Mouse (Mus musculus): Measurements from ENCODE around the gene Icam2. TPM values are rescaled to one million over a fixed set of nuclear protein-coding genes. Genes with fewer than 3 reads are reported as not detected.

The Icam2 gene
- total and polyA plus RNA-seq, 3 experiments: 49.6 to 82.7 TPM; not detected in 1

- H3K9ac ChIP-seq (ENCODE audit: control insufficient read depth, low read depth, low read length, poor library complexity, severe bottlenecking): no peak overlapping the region
- TF ChIP-seq POLR2A (IDR thresholded peaks at IDR 0.05; ENCODE audit: control insufficient read depth in 1 of 2, insufficient read depth in 1 of 2, low read depth in 1 of 2, low read length in 2 of 2, poor library complexity in 1 of 2): no peak
- TF ChIP-seq ETS1 (IDR thresholded peaks at IDR 0.05; ENCODE audit: low read depth, low read length): no peak
- no peak for TF ChIP-seq ZC3H11A (IDR thresholded peaks at IDR 0.05; ENCODE audit: low read depth, low read length)
- no peak for TF ChIP-seq CHD1 (IDR thresholded peaks at IDR 0.05; ENCODE audit: low read depth, low read length)
- no peak for TF ChIP-seq GATA1 (IDR thresholded peaks at IDR 0.05; ENCODE audit: low read depth, low read length)
- TF ChIP-seq MYB (IDR thresholded peaks at IDR 0.05; ENCODE audit: low read depth, low read length): no peak
- TF ChIP-seq TCF12 (IDR thresholded peaks at IDR 0.05; ENCODE audit: low read depth, low read length): no peak
- TF ChIP-seq EP300 (IDR thresholded peaks at IDR 0.05; ENCODE audit: low read depth in 1 of 2, low read length in 2 of 2): no peak
- no peak for TF ChIP-seq E2F4 (IDR thresholded peaks at IDR 0.05; ENCODE audit: borderline replicate concordance, low read depth, low read length)
- TF ChIP-seq NRF1 (IDR thresholded peaks at IDR 0.05; ENCODE audit: insufficient read depth, low read depth, low read length, poor library complexity, severe bottlenecking): no peak
- TF ChIP-seq ZNF384 (IDR thresholded peaks at IDR 0.05; ENCODE audit: low read depth, low read length): no peak
- no peak for TF ChIP-seq MXI1 (IDR thresholded peaks at IDR 0.05; ENCODE audit: low read depth, low read length)
- TF ChIP-seq MEF2A (IDR thresholded peaks at IDR 0.05; ENCODE audit: extremely low read depth, insufficient replicate concordance, low read depth, low read length, poor library complexity, severe bottlenecking): no peak
- no peak for TF ChIP-seq GABPA (IDR thresholded peaks at IDR 0.05; ENCODE audit: low read depth, low read length)
- no peak for TF ChIP-seq NELFE (IDR thresholded peaks at IDR 0.05; ENCODE audit: low read depth, low read length)
- TF ChIP-seq ZKSCAN1 (IDR thresholded peaks at IDR 0.05; ENCODE audit: low read depth, low read length): no peak
- TF ChIP-seq MYC (IDR thresholded peaks at IDR 0.05; ENCODE audit: low read depth, low read length): no peak
- TF ChIP-seq MAX (IDR thresholded peaks at IDR 0.05; ENCODE audit: low read length): no peak
- H3K4me3 ChIP-seq (ENCODE audit: control insufficient read depth in 1 of 2, insufficient read depth in 1 of 2, low read depth in 2 of 2, low read length in 2 of 2): no peak overlapping the region
- no peak overlapping the region for H3K27ac ChIP-seq (ENCODE audit: control insufficient read depth, low read depth, low read length)
- no peaks in the 10 kb centered on the region for H3K27me3 ChIP-seq (ENCODE audit: control insufficient read depth in 1 of 2, insufficient read depth in 2 of 2, low read length in 2 of 2)
- H3K9me3 ChIP-seq (replicated peaks; ENCODE audit: insufficient read depth, low read length): no peaks in the 10 kb centered on the region
- DNase-seq (ENCODE audit: low read depth, low spot score): no peak
- no peaks in the 10 kb centered on the region for H3K79me2 ChIP-seq (ENCODE audit: control insufficient read depth, insufficient read depth, low read length, poor library complexity)
- H3K36me3 ChIP-seq (ENCODE audit: control insufficient read depth in 1 of 2, insufficient read depth in 2 of 2, low read length in 2 of 2): peaks cover 5 to 14% of the 10 kb centered on the region in 2 experiments
- peaks cover 4 to 10% of the 10 kb centered on the region in 2 experiments for H3K4me1 ChIP-seq (ENCODE audit: control insufficient read depth in 1 of 2, insufficient read depth in 2 of 2, low read length in 2 of 2)
Observed at GRCm38 (mm10) chr11:106410507-106410906, 22.6 kb upstream of the Icam2 start.

DNA sequence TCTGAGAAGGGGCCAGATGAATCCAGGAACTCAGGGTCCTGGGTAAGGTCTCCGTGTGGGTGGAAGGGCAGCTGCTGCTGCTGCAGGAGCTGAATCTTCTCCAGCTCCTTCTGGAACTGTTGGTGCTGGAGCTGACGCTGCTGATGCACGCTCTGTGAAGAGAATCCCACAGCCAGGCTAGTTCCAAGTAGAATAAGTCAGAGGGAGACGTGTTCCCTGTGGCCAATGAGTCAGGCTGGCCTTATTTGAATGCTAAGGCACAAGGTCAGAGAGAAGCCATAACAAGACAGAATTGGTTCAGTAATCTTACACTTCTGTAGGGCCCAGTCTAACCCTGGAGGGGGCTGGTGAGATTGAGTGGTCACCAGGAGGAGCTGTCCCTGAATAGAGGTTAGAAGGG, 22.1 kb upstream of the Icam2 start:
- Histone ChIP-seq H3K79me2 (ENCODE audit: control insufficient read depth, insufficient read depth, low read length, poor library complexity) (no peaks in the 10 kb centered on the region), H3K4me3 (ENCODE audit: control insufficient read depth in 1 of 2, insufficient read depth in 1 of 2, low read depth in 2 of 2, low read length in 2 of 2) (no peak overlapping the region), H3K9me3 (replicated peaks; ENCODE audit: insufficient read depth, low read length) (no peaks in the 10 kb centered on the region), H3K27me3 (ENCODE audit: control insufficient read depth in 1 of 2, insufficient read depth in 2 of 2, low read length in 2 of 2) (no peaks in the 10 kb centered on the region), H3K27ac (ENCODE audit: control insufficient read depth, low read depth, low read length) (no peak overlapping the region), H3K4me1 (ENCODE audit: control insufficient read depth in 1 of 2, insufficient read depth in 2 of 2, low read length in 2 of 2) (peaks cover 4 to 10% of the 10 kb centered on the region in 2 experiments), H3K9ac (ENCODE audit: control insufficient read depth, low read depth, low read length, poor library complexity, severe bottlenecking) (no peak overlapping the region), H3K36me3 (ENCODE audit: control insufficient read depth in 1 of 2, insufficient read depth in 2 of 2, low read length in 2 of 2) (peaks cover 5 to 14% of the 10 kb centered on the region in 2 experiments)
- DNase-seq (ENCODE audit: low read depth, low spot score): no peak
- TF ChIP-seq USF2 (IDR thresholded peaks at IDR 0.05; ENCODE audit: borderline replicate concordance in 1 of 2, insufficient read depth in 1 of 2, low read depth in 1 of 2, low read length in 2 of 2) (no peak), SMC3 (IDR thresholded peaks at IDR 0.05; ENCODE audit: low read depth, low read length) (no peak), RAD21 (IDR thresholded peaks at IDR 0.05; ENCODE audit: low read depth, low read length) (no peak), POLR2A (IDR thresholded peaks at IDR 0.05; ENCODE audit: control insufficient read depth in 1 of 2, insufficient read depth in 1 of 2, low read depth in 1 of 2, low read length in 2 of 2, poor library complexity in 1 of 2) (no peak), GATA1 (IDR thresholded peaks at IDR 0.05; ENCODE audit: low read depth, low read length) (no peak)
